Mouse (Mus musculus) cerebellum, adult 2 months (tissue): ENCODE measurements around the gene Gorasp1.
A peak's percentile ranks its signal among the peaks of the same experiment; 100 is the strongest.

Experiments used
- CTCF ChIP-seq: fragments of 200-500 bp; IDR thresholded peaks from 2 replicates; pipeline ENCODE4 v1.5.1; 2011; ENCODE audit warnings: low read depth, mild to moderate bottlenecking, control low read depth, low read length, moderate library complexity, borderline replicate concordance; ENCODE audit not compliant: insufficient read depth
- POLR2A ChIP-seq: fragments of 200-500 bp; IDR thresholded peaks from 2 replicates; pipeline ENCODE4 v1.6.1; 2011; ENCODE audit warnings: low read length, control low read depth, borderline replicate concordance; ENCODE audit not compliant: insufficient read depth

GRCm38 (mm10) chr9:119937005-119937773, at the start of gene Gorasp1, which contains the start of gene Ttc21a:
- TF ChIP-seq POLR2A (peak; percentile 86), CTCF (no peak)
